Mouse (Mus musculus): Measurements from ENCODE around the gene Ldb1. TPM values are rescaled to one million over a fixed set of nuclear protein-coding genes. Genes with fewer than 3 reads are reported as not detected.

The Ldb1 gene
- total RNA-seq, 2 experiments from 2014 or later: 113 to 123 TPM

DNA sequence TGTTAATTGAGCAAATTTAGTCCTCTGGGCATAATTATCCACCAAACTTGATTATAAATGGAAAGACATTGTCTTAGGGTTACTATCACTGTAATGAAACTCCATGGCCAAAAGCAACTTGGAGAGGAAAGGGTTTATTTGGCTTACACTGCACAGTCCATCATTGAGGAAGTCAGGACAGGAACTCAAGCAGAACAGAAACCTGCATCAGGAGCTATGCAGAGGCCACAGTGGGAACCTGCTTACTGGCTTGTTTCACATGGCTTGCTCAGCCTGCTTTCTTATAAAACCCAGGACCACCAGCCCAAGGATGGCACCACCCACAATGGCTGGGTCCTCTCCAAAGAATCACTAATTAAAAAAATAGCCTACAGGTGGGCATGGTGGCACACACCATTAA, 60.6 kb downstream of the Ldb1 start:
- DNase-seq (ENCODE audit: low spot score in 2 of 2): no peak

Other genes with a start within 250 kb of the Ldb1 start
- gene Kcnip2, start 229.2 kb downstream of the Ldb1 start, total RNA-seq (2021): 100 to 1,000 TPM; 148 to 164 TPM
- gene Armh3, start 46.7 kb downstream of the Ldb1 start, total RNA-seq (2021): 10 to 100 TPM; 17.5 to 20.2 TPM
- 1 to 10 TPM; 7.8 to 8.4 TPM for gene Hps6, start 41.7 kb downstream of the Ldb1 start, total RNA-seq (2021)
- 10 to 100 TPM; 26.1 to 33.3 TPM for gene Pprc1, start 328 bp downstream of the Ldb1 start, total RNA-seq (2021)
- gene Nolc1, start 30.6 kb upstream of the Ldb1 start, total RNA-seq (2021): 10 to 100 TPM; 47.0 to 50.2 TPM
- not detected for gene Elovl3, start 86.7 kb upstream of the Ldb1 start, total RNA-seq (2021)
- not detected for gene Pitx3, start 103.1 kb upstream of the Ldb1 start, total RNA-seq (2021)
- 10 to 100 TPM; 84.6 to 86.4 TPM for gene Gbf1, start 107.3 kb upstream of the Ldb1 start, total RNA-seq (2021)